Mouse (Mus musculus) cerebellum, adult 2 months (tissue): Measurements from ENCODE around the gene Slc17a8. TPM values are rescaled to one million over a fixed set of nuclear protein-coding genes. Genes with fewer than 3 reads are reported as not detected.
"Not testable (repeated sequence)": the region's sequence is repeated elsewhere in the genome, so short reads cannot be mapped to it uniquely, and the experiment has no call there.

Experiments
- DNase-seq, 2 experiments: peaks; one replicate each; pipeline ENCODE4 v3.0.0; 2021
- H3K27ac ChIP-seq: fragments of 200-500 bp; 2 replicates; pipeline ENCODE4 v1.5.1; 2012; ENCODE audit warnings: low read length, control low read depth, inconsistent platforms; ENCODE audit not compliant: insufficient read depth
- H3K27me3 ChIP-seq: fragments of 200-500 bp; 2 replicates; pipeline ENCODE4 v1.6.1; 2012; ENCODE audit warnings: inconsistent platforms, mild to moderate bottlenecking, low read length, moderate library complexity; ENCODE audit not compliant: control insufficient read depth, insufficient read depth
- H3K4me1 ChIP-seq: fragments of 200-500 bp; 2 replicates; pipeline ENCODE4 v1.6.1; 2011; ENCODE audit warnings: low read length; ENCODE audit not compliant: control insufficient read depth, insufficient read depth
- H3K4me3 ChIP-seq: fragments of 200-500 bp; replicated peaks from 2 replicates; pipeline ENCODE3; 2011; ENCODE audit warnings: mild to moderate bottlenecking, low read depth, low read length, control low read depth; ENCODE audit not compliant: insufficient read depth
- CTCF ChIP-seq: fragments of 200-500 bp; IDR thresholded peaks from 2 replicates; pipeline ENCODE4 v1.5.1; 2011; ENCODE audit warnings: low read depth, mild to moderate bottlenecking, control low read depth, low read length, moderate library complexity, borderline replicate concordance; ENCODE audit not compliant: insufficient read depth
- POLR2A ChIP-seq: fragments of 200-500 bp; IDR thresholded peaks from 2 replicates; pipeline ENCODE4 v1.6.1; 2011; ENCODE audit warnings: low read length, control low read depth, borderline replicate concordance; ENCODE audit not compliant: insufficient read depth
- WGBS: fragments of 180-500 bp; shearing (Covaris S2); methylation state at CpG from one replicate; pipeline ENCODE4 v1.1.7; 2018; 5-methylcytosine and 5-hydroxymethylcytosine counted together
- polyA plus RNA-seq: library from polyadenylated mRNA; depleted of rRNA; stranded (reverse); fragments of >200 nt; gene quantifications from 2 replicates; pipeline ENCODE4 v1.2.3, GENCODE M21; 2012

Gene Slc17a8
- polyA plus RNA-seq, 1 experiment: 0.36 TPM

- 86% methylated on average over 9 of the region's 9 CpGs for WGBS
- Histone ChIP-seq H3K4me3 (no peak overlapping the region), H3K4me1 (no peaks in the 10 kb centered on the region), H3K27ac (no peak overlapping the region), H3K27me3 (no peaks in the 10 kb centered on the region)
- TF ChIP-seq POLR2A (no peak), CTCF (no peak)
- no peak for DNase-seq
Observed at GRCm38 (mm10) chr10:89565301-89566022, 55.6 kb downstream of the Slc17a8 start.

- H3K27me3 ChIP-seq: no peaks in the 10 kb centered on the region
- no peak for TF ChIP-seq CTCF
- H3K27ac ChIP-seq: no peak overlapping the region
- H3K4me1 ChIP-seq: no peaks in the 10 kb centered on the region
- DNase-seq: no peak
- WGBS: 96% methylated on average over 6 of the region's 6 CpGs
- H3K4me3 ChIP-seq: no peak overlapping the region
Observed at GRCm38 (mm10) chr10:89562113-89562512, 58.9 kb downstream of the Slc17a8 start.

GRCm38 (mm10) chr10:89559351-89559750 is 61.7 kb downstream of the Slc17a8 start:
- no peak for TF ChIP-seq POLR2A
- TF ChIP-seq CTCF: no peak
- no peak for DNase-seq
- WGBS: 26% methylated on average over 3 of the region's 3 CpGs
- H3K4me1 ChIP-seq: no peaks in the 10 kb centered on the region
- no peak overlapping the region for H3K27ac ChIP-seq
- H3K27me3 ChIP-seq: no peaks in the 10 kb centered on the region
- H3K4me3 ChIP-seq: no peak overlapping the region

- WGBS: 90% methylated on average over 13 of the region's 13 CpGs
Observed at GRCm38 (mm10) chr10:89554885-89555284, 66.2 kb downstream of the Slc17a8 start.

GRCm38 (mm10) chr10:89553855-89554254 is 67.2 kb downstream of the Slc17a8 start:
- H3K4me1 ChIP-seq, DNase-seq, H3K4me3 ChIP-seq, H3K27me3 ChIP-seq, H3K27ac ChIP-seq: not testable (repeated sequence)
- whole genome bisulfite sequencing: 88% methylated on average over 7 of the region's 7 CpGs

More at GRCm38 (mm10) chr10:89554885-89555284, 66.2 kb downstream of the Slc17a8 start:
- not testable (repeated sequence) for H3K27me3 ChIP-seq, H3K27ac ChIP-seq, H3K4me3 ChIP-seq, DNase-seq, H3K4me1 ChIP-seq

- Histone ChIP-seq H3K4me1 (no peaks in the 10 kb centered on the region), H3K27me3 (no peaks in the 10 kb centered on the region), H3K27ac (no peak overlapping the region), H3K4me3 (no peak overlapping the region)
- TF ChIP-seq CTCF (no peak), POLR2A (no peak)
- DNase-seq: no peak
- WGBS: 69% methylated on average over 5 of the region's 5 CpGs
Observed at GRCm38 (mm10) chr10:89553015-89553414, 68.0 kb downstream of the Slc17a8 start.

GRCm38 (mm10) chr10:89551657-89552056 is 69.4 kb downstream of the Slc17a8 start:
- no peaks in the 10 kb centered on the region for H3K27me3 ChIP-seq
- TF ChIP-seq CTCF: no peak
- TF ChIP-seq POLR2A: no peak
- H3K27ac ChIP-seq: no peak overlapping the region
- no peak for DNase-seq
- H3K4me3 ChIP-seq: no peak overlapping the region
- H3K4me1 ChIP-seq: no peaks in the 10 kb centered on the region
- WGBS: 77% methylated on average over 4 of the region's 4 CpGs

- no peak for DNase-seq
- Histone ChIP-seq H3K27ac (no peak overlapping the region), H3K27me3 (no peaks in the 10 kb centered on the region), H3K4me3 (no peak overlapping the region), H3K4me1 (no peaks in the 10 kb centered on the region)
- no peak for TF ChIP-seq CTCF
- WGBS: 62% methylated on average over 6 of the region's 6 CpGs
Observed at GRCm38 (mm10) chr10:89548028-89548427, 73.0 kb downstream of the Slc17a8 start.

- WGBS: 77% methylated on average over 2 of the region's 2 CpGs
- no peak for DNase-seq
- Histone ChIP-seq H3K27me3 (no peaks in the 10 kb centered on the region), H3K4me1 (no peaks in the 10 kb centered on the region), H3K4me3 (no peak overlapping the region), H3K27ac (no peak overlapping the region)
- TF ChIP-seq CTCF: no peak
- no peak for TF ChIP-seq POLR2A
Observed at GRCm38 (mm10) chr10:89546989-89547388, 74.1 kb downstream of the Slc17a8 start.
